In genomic region chr11:3334711-3335316, GRCm38 (mm10) we compare ENCODE assay signal across 10 mouse cellular contexts. TPM values are rescaled to one million over a fixed set of nuclear protein-coding genes. Genes with fewer than 3 reads are reported as not detected.
DNase-seq lines count a peak whose midpoint lies in the region; ATAC-seq and TF ChIP-seq lines count a peak whose summit lies in the region.
"Had no signal": no experiment of that assay in that cellular context is flagged by ENCODE, and none has a peak within 500 bp of the region (broad histone marks: within the 10 kb centered on the region; RNA-seq: fewer than 3 reads in every experiment).

No protein-coding gene starts in this region.

- WGBS in kidney, postnatal 0 days: 45% methylated on average over 9 of the region's 9 CpGs
- 48% methylated on average over 9 of the region's 9 CpGs for WGBS in hindbrain, embryonic 16.5 days

- no peaks in the 10 kb centered on the region for H3K9me3 ChIP-seq in kidney, postnatal 0 days (replicated peaks; ENCODE audit: low read length)
- peaks cover 9% of the 10 kb centered on the region; the same call in 1 of the 2 replicates for H3K9me3 ChIP-seq in E14TG2a.4 (ENCODE audit: low read length)
- H3K9me3 ChIP-seq in hindbrain, embryonic 16.5 days (ENCODE audit: control insufficient read depth, low read length): no peaks in the 10 kb centered on the region
- H3K9me3 ChIP-seq: forebrain, embryonic 15.5 days; hindbrain, embryonic 10.5 days; midbrain, embryonic 12.5 days had no signal

- no peak for DNase-seq in kidney, postnatal 0 days (ENCODE audit: low spot score)
- DNase-seq in kidney, postnatal 14 days: no peak
- peak; percentile 58 for DNase-seq in R1 (ENCODE audit: low read depth, low spot score)
- peak; percentile 46 for DNase-seq in splenic B cell, adult 2 months (ENCODE audit: low read depth, low spot score)
- no peak for DNase-seq in left cerebral cortex, adult 8-10 months (ENCODE audit: low spot score in 2 of 2)

- TF ChIP-seq CTCF in kidney, postnatal 0 days (IDR thresholded peaks at IDR 0.05; ENCODE audit: low read depth): no peak
- no peak for TF ChIP-seq CTCF in E14TG2a.4 (conservative IDR thresholded peaks at IDR 0.05; ENCODE audit: low read length)

- H3K27me3 ChIP-seq in kidney, postnatal 0 days (ENCODE audit: insufficient read depth, low read length): no peaks in the 10 kb centered on the region
- peaks cover 9% of the 10 kb centered on the region; the same call in 1 of the 2 replicates for H3K27me3 ChIP-seq in E14TG2a.4 (ENCODE audit: insufficient read depth, low read length)
- H3K27me3 ChIP-seq in splenic B cell, adult 2 months (ENCODE audit: control insufficient read depth, insufficient read depth, low read length, poor library complexity, severe bottlenecking): no peaks in the 10 kb centered on the region
- H3K27me3 ChIP-seq in hindbrain, embryonic 16.5 days (replicated peaks; ENCODE audit: control insufficient read depth, insufficient read depth, low read length): no peaks in the 10 kb centered on the region
- H3K27me3 ChIP-seq: forebrain, embryonic 15.5 days had no signal

- 0 out of 2 replicates have a peak overlapping the region, but pooled peaks have one; percentile 19 for H3K27ac ChIP-seq in kidney, postnatal 0 days
- no peak overlapping the region for H3K27ac ChIP-seq in hindbrain, embryonic 16.5 days (ENCODE audit: low read depth, low read length)
- H3K27ac ChIP-seq: forebrain, embryonic 15.5 days; hindbrain, embryonic 10.5 days; midbrain, embryonic 12.5 days had no signal

- H3K4me2 ChIP-seq in kidney, postnatal 0 days (ENCODE audit: low read length): no peak overlapping the region
- H3K4me2 ChIP-seq in hindbrain, embryonic 16.5 days (ENCODE audit: low read length): no peak overlapping the region
- H3K4me2 ChIP-seq: forebrain, embryonic 15.5 days; midbrain, embryonic 12.5 days had no signal

- H3K4me3 ChIP-seq in kidney, postnatal 0 days (replicated peaks; ENCODE audit: low read depth, low read length): no peak overlapping the region
- peak overlapping the region; percentile 39 for H3K4me3 ChIP-seq in E14TG2a.4 (replicated peaks; ENCODE audit: low read length)
- no peak overlapping the region for H3K4me3 ChIP-seq in hindbrain, embryonic 16.5 days (ENCODE audit: low read length)
- H3K4me3 ChIP-seq: forebrain, embryonic 15.5 days; hindbrain, embryonic 10.5 days; midbrain, embryonic 12.5 days had no signal

- no peaks in the 10 kb centered on the region for H3K36me3 ChIP-seq in kidney, postnatal 0 days (ENCODE audit: insufficient read depth, low read length)
- H3K36me3 ChIP-seq in E14TG2a.4 (ENCODE audit: insufficient read depth, low read length): peaks cover 18% of the 10 kb centered on the region
- H3K36me3 ChIP-seq in splenic B cell, adult 2 months (ENCODE audit: control insufficient read depth, insufficient read depth, low read length, poor library complexity, severe bottlenecking): peaks cover 5% of the 10 kb centered on the region
- H3K36me3 ChIP-seq in hindbrain, embryonic 16.5 days (ENCODE audit: control insufficient read depth, insufficient read depth, low read length): no peaks in the 10 kb centered on the region; the same call in 1 of the 2 replicates
- H3K36me3 ChIP-seq: hindbrain, embryonic 10.5 days; midbrain, embryonic 12.5 days had no signal

- ATAC-seq in kidney, postnatal 0 days (replicated peaks; ENCODE audit: low FRiP score, low read depth): no peak
- ATAC-seq in hindbrain, embryonic 16.5 days: no peak
- ATAC-seq: forebrain, embryonic 15.5 days had no signal

- peaks cover 5% of the 10 kb centered on the region for H3K4me1 ChIP-seq in kidney, postnatal 0 days (replicated peaks; ENCODE audit: insufficient read depth, low read length)
- peaks cover 88% of the 10 kb centered on the region for H3K4me1 ChIP-seq in E14TG2a.4 (replicated peaks; ENCODE audit: low read depth, low read length)
- peaks cover 25% of the 10 kb centered on the region for H3K4me1 ChIP-seq in hindbrain, embryonic 16.5 days (ENCODE audit: control insufficient read depth, insufficient read depth, low read depth, low read length)

- no peak overlapping the region for H3K9ac ChIP-seq in kidney, postnatal 0 days (ENCODE audit: low read depth, low read length)
- no peak overlapping the region for H3K9ac ChIP-seq in hindbrain, embryonic 16.5 days (ENCODE audit: low read depth, low read length)
- H3K9ac ChIP-seq: forebrain, embryonic 15.5 days; midbrain, embryonic 12.5 days had no signal

RNA-seq across cellular contexts. Expression of gene Pik3ip1, which starts 4.6 kb away (rescaled TPM):
- 14.8 and 15.0 TPM in 2 replicates for polyA plus RNA-seq in kidney, postnatal 0 days (2015; fragmentation: Nextera tagmentation; extraction: Ambion mirVana)
- polyA plus RNA-seq in hindbrain, embryonic 16.5 days (2015; fragmentation: Nextera tagmentation; extraction: Ambion mirVana): 30.8 and 36.1 TPM in 2 replicates
- total RNA-seq in left cerebral cortex, adult 8-10 months (2022): 10 to 100 TPM; 40.3 to 44.5 (median 42.4) TPM

RNA-seq across cellular contexts. Expression of gene Patz1, which starts 46.1 kb away (rescaled TPM):
- polyA plus RNA-seq in kidney, postnatal 0 days (2015; fragmentation: Nextera tagmentation; extraction: Ambion mirVana): 47.8 and 51.0 TPM in 2 replicates
- 35.2 and 40.7 TPM in 2 replicates for polyA plus RNA-seq in hindbrain, embryonic 16.5 days (2015; fragmentation: Nextera tagmentation; extraction: Ambion mirVana)
- total RNA-seq in left cerebral cortex, adult 8-10 months (2022): 10 to 100 TPM; 53.4 to 57.4 (median 54.1) TPM

Comparison
In these comparisons a context has a peak if more than half of its experiments do, and no peak if none do; other contexts are left out.
1. DNase-seq: peak in R1 (single experiment) and splenic B cell, adult 2 months (single experiment); none in kidney, postnatal 0 days (single experiment), kidney, postnatal 14 days (single experiment) and left cerebral cortex, adult 8-10 months (0 of 2).